Mouse (Mus musculus) C2C12 (cell line): ENCODE measurements around the gene Maml1. TPM values are rescaled to one million over a fixed set of nuclear protein-coding genes. Genes with fewer than 3 reads are reported as not detected.

Source experiments
- H3K27me3 ChIP-seq: one replicate; pipeline ENCODE4 v1.6.1; 2011; ENCODE audit not compliant: control insufficient read depth, insufficient read depth, insufficient read length
- H3K36me3 ChIP-seq: one replicate; pipeline ENCODE4 v1.6.1; 2011; ENCODE audit not compliant: control insufficient read depth, insufficient read depth
- H3K4me3 ChIP-seq: one replicate; pipeline ENCODE4 v1.5.1; 2011; ENCODE audit warnings: mild to moderate bottlenecking, control low read depth; ENCODE audit not compliant: poor library complexity, insufficient read depth, severe bottlenecking
- H3K79me2 ChIP-seq: one replicate; pipeline ENCODE4 v1.6.1; 2011; ENCODE audit not compliant: control insufficient read depth, insufficient read depth
- H3K79me3 ChIP-seq: one replicate; pipeline ENCODE4 v1.6.1; 2011; ENCODE audit warnings: low read depth, control low read depth
- H3ac ChIP-seq: one replicate; pipeline ENCODE3; 2011; ENCODE audit warnings: low read depth; ENCODE audit not compliant: control insufficient read depth, insufficient read length
- CEBPB ChIP-seq: IDR thresholded peaks from one replicate; pipeline ENCODE4 v1.6.1; 2011; ENCODE audit warnings: low read depth, mild to moderate bottlenecking, control low read depth, moderate library complexity
- CTCF ChIP-seq: IDR thresholded peaks from one replicate; pipeline ENCODE4 v1.5.1; 2011; ENCODE audit not compliant: control insufficient read depth, insufficient read depth, insufficient read length
- FOSL1 ChIP-seq: IDR thresholded peaks from one replicate; pipeline ENCODE4 v1.8.0; 2011; ENCODE audit warnings: mild to moderate bottlenecking, low read length; ENCODE audit not compliant: poor library complexity, insufficient read depth, severe bottlenecking
- MAX ChIP-seq: IDR thresholded peaks from one replicate; pipeline ENCODE4 v1.6.1; 2011; ENCODE audit warnings: mild to moderate bottlenecking, control low read depth
- MYOD1 ChIP-seq: IDR thresholded peaks from one replicate; pipeline ENCODE4 v1.6.1; 2011; ENCODE audit warnings: low read depth; ENCODE audit not compliant: control insufficient read depth, insufficient read length
- MYOG ChIP-seq: IDR thresholded peaks from one replicate; pipeline ENCODE4 v1.6.1; 2011; ENCODE audit not compliant: control insufficient read depth, insufficient read length; ENCODE audit errors: extremely low read depth
- USF1 ChIP-seq: IDR thresholded peaks from one replicate; pipeline ENCODE4 v1.6.1; 2011; ENCODE audit warnings: low read depth, mild to moderate bottlenecking, control low read depth, moderate library complexity
- polyA plus RNA-seq: library from polyadenylated mRNA; unstranded; fragments of >200 nt; fragmentation: generic; extraction: Trizol; gene quantifications from one replicate; pipeline ENCODE4 v1.2.1, GENCODE M21; 2012; ENCODE audit warnings: missing spikeins

The Maml1 gene
- polyA plus RNA-seq, 1 experiment = 14.8 TPM

- H3K79me3 ChIP-seq = peaks cover 5% of the 10 kb centered on the region
- H3K27me3 ChIP-seq = no peaks in the 10 kb centered on the region
- no peak for TF ChIP-seq MYOG
- no peak for TF ChIP-seq MYOD1
- no peak for TF ChIP-seq FOSL1
- TF ChIP-seq CTCF = no peak
- TF ChIP-seq MAX = no peak
- no peak for TF ChIP-seq CEBPB
- no peak for TF ChIP-seq USF1
- H3K4me3 ChIP-seq = no peak overlapping the region
- peaks cover 22% of the 10 kb centered on the region for H3K79me2 ChIP-seq
- peaks cover 80% of the 10 kb centered on the region for H3K36me3 ChIP-seq
- H3ac ChIP-seq = no peak overlapping the region
Observed at GRCm38 (mm10) chr11:50263198-50263597, 28.9 kb downstream of the Maml1 start.

- H3K36me3 ChIP-seq = peaks cover 90% of the 10 kb centered on the region
Observed at GRCm38 (mm10) chr11:50262020-50262419, 30.1 kb downstream of the Maml1 start.

GRCm38 (mm10) chr11:50258310-50258709 lies 33.8 kb downstream of the Maml1 start:
- H3K79me3 ChIP-seq = no peaks in the 10 kb centered on the region
- TF ChIP-seq MYOG = no peak
- TF ChIP-seq CTCF = no peak
- no peak for TF ChIP-seq USF1
- no peak for TF ChIP-seq CEBPB
- no peak for TF ChIP-seq MYOD1
- TF ChIP-seq MAX = peak; percentile 89
- H3K27me3 ChIP-seq = no peaks in the 10 kb centered on the region
- H3K36me3 ChIP-seq = peaks cover 72% of the 10 kb centered on the region
- H3ac ChIP-seq = no peak overlapping the region
- H3K79me2 ChIP-seq = no peaks in the 10 kb centered on the region
- no peak overlapping the region for H3K4me3 ChIP-seq

More at GRCm38 (mm10) chr11:50262020-50262419, 30.1 kb downstream of the Maml1 start:
- TF ChIP-seq CEBPB = no peak
- no peak for TF ChIP-seq CTCF
- TF ChIP-seq USF1 = no peak
- no peak for TF ChIP-seq MYOG
- no peak for TF ChIP-seq MYOD1
- no peak for TF ChIP-seq MAX
- TF ChIP-seq FOSL1 = no peak
- Histone ChIP-seq H3K4me3 (no peak overlapping the region), H3ac (no peak overlapping the region), H3K79me2 (peaks cover 11% of the 10 kb centered on the region), H3K79me3 (peaks cover 3% of the 10 kb centered on the region), H3K27me3 (no peaks in the 10 kb centered on the region)

- H3K36me3 ChIP-seq = peaks cover 56% of the 10 kb centered on the region
- TF ChIP-seq CEBPB = no peak
- TF ChIP-seq CTCF = no peak
- no peak for TF ChIP-seq MAX
- TF ChIP-seq MYOD1 = no peak
- no peak for TF ChIP-seq FOSL1
- no peak for TF ChIP-seq USF1
- TF ChIP-seq MYOG = no peak
Observed at GRCm38 (mm10) chr11:50256615-50257014, 35.5 kb downstream of the Maml1 start.

GRCm38 (mm10) chr11:50254010-50254580 lies 38.0 kb downstream of the Maml1 start:
- H3K79me2 ChIP-seq = no peaks in the 10 kb centered on the region
- H3K27me3 ChIP-seq = no peaks in the 10 kb centered on the region
- no peaks in the 10 kb centered on the region for H3K79me3 ChIP-seq
- H3ac ChIP-seq = no peak overlapping the region
- H3K4me3 ChIP-seq = no peak overlapping the region
- peaks cover 34% of the 10 kb centered on the region for H3K36me3 ChIP-seq
- TF ChIP-seq MYOD1 = no peak
- no peak for TF ChIP-seq FOSL1
- no peak for TF ChIP-seq MAX

More at GRCm38 (mm10) chr11:50256615-50257014, 35.5 kb downstream of the Maml1 start:
- Histone ChIP-seq H3K27me3 (no peaks in the 10 kb centered on the region), H3K4me3 (no peak overlapping the region), H3ac (no peak overlapping the region), H3K79me3 (no peaks in the 10 kb centered on the region), H3K79me2 (no peaks in the 10 kb centered on the region)

- H3K27me3 ChIP-seq = no peaks in the 10 kb centered on the region
- H3K79me3 ChIP-seq = no peaks in the 10 kb centered on the region
- H3K4me3 ChIP-seq = no peak overlapping the region
- H3K36me3 ChIP-seq = peaks cover 28% of the 10 kb centered on the region
- TF ChIP-seq CTCF (no peak), FOSL1 (no peak), MYOD1 (peak; percentile 58), CEBPB (no peak), USF1 (no peak)
- no peaks in the 10 kb centered on the region for H3K79me2 ChIP-seq
- H3ac ChIP-seq = no peak overlapping the region
Observed at GRCm38 (mm10) chr11:50253393-50253792, 38.7 kb downstream of the Maml1 start.
